Mouse (Mus musculus): ENCODE data around the gene Rbfox1.

Gene Rbfox1

GRCm38 (mm10) chr16:7149106-7149899, 1264.1 kb downstream of the Rbfox1 start:
- no peak for DNase-seq (ENCODE audit: low spot score)

DNA sequence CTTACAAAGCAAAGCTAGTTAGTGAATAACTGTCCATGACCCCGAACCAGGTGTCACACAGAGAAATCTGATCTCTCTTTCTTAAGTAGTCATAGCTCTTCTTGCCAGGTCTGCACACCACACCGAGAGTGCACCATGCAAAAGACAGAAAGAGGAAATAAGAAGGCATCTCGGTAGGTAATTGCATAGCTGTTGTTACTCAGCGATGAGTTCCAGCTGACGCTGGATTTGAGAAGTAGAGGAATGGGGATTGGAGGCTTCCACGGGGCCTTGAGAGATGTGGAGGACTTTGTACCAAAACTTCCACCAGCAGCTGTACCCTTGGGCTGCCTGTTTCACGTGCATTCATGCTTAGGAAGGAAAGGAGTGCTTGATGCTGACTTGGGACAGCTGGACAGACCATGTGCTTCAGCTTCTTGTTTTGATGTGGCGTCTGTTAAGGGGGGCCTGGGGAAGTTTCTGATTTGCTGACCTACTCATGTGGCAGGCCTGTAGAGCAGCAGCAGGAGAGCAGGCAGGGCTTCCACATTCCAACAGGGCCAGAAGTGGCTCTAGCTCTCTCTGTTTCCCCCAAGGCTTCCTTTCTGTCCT, 1265.1 kb downstream of the Rbfox1 start:
- DNase-seq (ENCODE audit: low spot score): no peak

- DNase-seq (ENCODE audit: low spot score): no peak
Measured at GRCm38 (mm10) chr16:7152401-7152800, 1267.2 kb downstream of the Rbfox1 start.

DNA sequence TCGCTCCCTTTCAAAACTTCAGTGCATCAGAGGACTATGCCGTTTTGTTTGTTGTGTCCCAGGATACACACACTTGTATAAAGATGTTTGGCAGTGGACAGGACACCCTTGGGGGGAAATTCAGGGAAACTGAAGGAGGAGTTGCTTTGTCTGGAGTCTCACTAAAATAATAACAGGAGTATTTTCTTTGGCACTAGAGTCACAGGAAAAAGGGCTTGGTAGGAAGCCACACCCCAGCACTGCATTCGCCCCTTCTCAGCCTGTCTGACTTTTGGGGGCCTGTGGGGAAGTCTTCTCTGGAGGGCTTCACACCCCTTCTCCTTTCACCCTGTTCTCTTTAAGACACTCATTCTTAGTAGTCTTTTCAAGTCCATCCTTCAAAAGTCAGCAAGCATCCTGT, 1269.5 kb downstream of the Rbfox1 start:
- no peak for DNase-seq (ENCODE audit: low spot score)

DNA sequence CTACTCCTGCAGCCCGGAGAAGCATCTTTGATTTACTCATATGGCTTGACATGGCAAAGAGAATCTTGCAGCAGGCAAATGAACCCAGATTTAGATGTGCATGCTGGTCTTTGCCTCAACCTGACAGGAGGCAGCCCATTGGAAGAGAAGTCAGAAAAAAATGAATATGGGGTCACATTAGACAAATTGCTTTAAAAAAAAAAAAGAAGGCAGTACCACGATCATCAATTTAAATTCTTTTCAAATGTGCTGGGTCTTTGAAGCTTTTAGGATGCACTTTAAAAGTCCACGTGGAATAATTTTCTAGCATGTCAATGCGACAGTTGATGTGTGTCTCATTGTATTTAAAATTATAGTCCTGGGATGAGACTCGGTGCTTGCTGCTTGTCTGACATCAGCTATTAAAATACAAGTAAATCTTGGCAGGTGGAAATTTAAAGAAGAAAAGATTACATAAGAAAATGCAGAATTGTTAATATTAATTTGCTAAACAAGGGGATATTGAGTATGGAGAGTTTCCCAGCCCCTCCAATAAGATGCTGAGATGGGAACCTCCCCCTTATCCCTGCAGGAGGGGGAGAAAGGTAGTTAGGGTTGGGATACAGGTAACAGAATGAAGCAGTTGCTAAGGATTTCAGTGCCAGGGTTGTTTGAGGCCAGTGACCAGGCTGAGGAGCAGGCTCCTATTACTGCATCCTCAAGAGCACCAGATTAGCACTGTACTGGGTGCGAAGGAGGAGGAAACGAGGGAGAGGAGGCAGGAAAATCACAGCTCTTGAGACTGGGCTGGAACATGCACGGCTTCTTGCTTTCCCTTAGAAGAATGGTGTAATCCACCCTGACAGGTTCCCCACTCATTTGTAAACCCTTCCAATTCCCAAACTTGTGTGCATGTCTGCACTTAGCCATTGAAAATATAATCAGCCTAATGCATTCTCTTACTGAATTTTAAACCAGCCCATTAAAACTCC, 1274.0 kb downstream of the Rbfox1 start:
- no peak for DNase-seq (ENCODE audit: low spot score)

- no peak for DNase-seq (ENCODE audit: low spot score)
Measured at GRCm38 (mm10) chr16:7159827-7160217, 1274.7 kb downstream of the Rbfox1 start.

DNA sequence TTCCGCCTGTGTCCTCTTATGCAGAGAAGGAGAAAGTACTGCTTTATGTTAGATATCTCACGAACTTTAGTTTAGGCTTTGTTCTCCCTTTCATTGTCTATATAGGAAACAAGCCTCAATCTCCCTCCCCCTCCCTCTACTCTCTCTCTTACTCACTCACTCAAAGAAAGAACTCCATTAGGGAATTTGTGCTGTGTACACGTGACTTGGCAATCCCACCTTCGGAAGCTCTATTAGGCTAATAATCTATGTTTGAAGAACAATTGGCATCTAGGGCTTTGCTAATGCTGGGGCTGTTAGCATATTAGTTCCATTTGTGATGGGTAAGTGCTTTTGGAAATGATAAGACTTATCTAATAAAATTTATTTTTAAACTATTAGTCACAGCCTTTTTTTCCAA, 1277.0 kb downstream of the Rbfox1 start:
- DNase-seq (ENCODE audit: low spot score): no peak

DNA sequence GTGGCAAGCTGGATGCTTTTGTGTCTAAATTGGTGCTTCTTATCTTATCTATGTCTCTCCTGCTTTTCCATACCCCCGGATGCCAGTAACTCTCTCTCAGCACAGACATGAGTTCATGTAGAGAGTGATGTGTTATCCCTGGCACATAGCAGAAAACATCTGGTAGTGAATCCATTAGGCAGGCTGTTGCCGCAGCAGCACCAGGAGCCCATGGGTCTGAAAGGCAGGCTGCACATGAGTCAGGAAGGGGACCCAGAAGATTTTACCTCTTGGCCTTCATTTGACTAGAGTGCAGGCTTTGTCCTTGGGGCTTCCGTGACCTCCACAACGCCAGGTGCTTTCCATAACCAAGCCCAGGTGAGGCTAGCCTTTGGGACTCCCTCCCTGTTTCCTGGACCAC, 1278.5 kb downstream of the Rbfox1 start:
- no peak for DNase-seq (ENCODE audit: low spot score)

DNA sequence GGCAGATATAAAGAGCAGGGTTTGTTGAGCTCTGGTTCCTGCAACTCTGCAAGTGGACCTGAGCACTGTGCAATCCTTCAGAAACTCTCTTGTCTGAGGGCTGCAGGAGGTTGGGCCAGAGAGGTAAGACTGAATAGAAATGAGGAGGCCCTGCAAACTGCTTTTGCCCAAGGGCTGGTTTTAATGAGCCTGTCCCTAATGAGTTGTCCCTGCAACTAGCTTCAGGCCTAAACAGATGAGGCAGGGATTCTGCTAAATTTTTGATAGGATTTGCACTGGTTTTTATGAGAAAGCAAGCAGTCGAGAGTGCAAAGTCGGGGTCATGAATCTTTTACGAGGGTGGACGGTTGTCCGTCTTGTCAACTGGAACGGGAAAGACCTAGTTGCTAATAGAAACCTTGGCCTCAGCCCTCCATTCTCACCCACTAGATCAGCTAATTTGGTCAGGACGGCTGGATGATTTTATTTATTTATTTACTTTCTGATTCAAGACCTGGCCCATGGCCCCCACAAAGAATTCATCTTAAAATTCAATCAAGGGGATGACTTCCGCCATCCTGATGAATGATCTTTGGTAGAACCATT, 1279.1 kb downstream of the Rbfox1 start:
- no peak for DNase-seq (ENCODE audit: low spot score)

DNA sequence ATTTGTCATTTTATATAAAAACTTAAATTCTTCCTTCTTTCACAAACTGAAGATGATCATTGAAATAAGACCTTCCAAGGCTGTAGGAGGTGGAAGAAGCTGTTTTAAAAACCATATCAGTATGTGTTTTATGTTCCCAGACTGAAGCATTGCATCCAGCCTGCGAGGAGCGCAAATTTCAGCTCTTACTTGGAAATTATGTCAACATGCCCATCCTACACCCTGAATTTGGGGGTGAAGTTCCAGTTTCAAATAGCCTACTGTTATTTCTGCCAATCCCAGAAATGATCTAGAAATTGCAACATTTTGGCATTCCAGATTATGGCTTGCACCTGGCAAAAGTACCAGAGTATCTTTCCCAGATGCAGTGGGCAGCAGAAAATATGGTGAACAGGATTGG, 1290.8 kb downstream of the Rbfox1 start:
- no peak for DNase-seq (ENCODE audit: low spot score)

- DNase-seq (ENCODE audit: low spot score): no peak
Measured at GRCm38 (mm10) chr16:7187788-7188187, 1302.6 kb downstream of the Rbfox1 start.

DNA sequence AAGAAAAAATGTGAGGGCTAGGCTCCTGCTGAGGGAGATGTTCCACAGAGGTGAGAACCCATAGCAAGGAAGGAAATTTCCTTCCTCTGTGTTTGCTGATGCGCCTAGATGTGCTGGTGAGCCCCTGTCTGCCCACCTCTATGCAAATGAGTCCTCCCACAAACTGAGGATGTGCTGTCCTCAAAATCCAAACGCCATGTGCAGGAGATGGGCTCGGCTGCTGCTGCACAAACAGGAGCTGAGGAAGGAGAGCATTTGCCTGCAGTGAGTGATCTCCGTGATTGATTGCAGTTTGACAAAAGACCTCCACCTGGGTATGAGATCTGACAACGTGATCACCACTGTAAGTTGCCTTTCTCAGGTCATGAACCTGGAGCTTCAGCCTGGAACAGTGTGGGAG, 1308.4 kb downstream of the Rbfox1 start:
- no peak for DNase-seq (ENCODE audit: low spot score)

- no peak for DNase-seq (ENCODE audit: low spot score)
Measured at GRCm38 (mm10) chr16:7197953-7198352, 1312.8 kb downstream of the Rbfox1 start.

GRCm38 (mm10) chr16:7200239-7200638, 1315.1 kb downstream of the Rbfox1 start:
- no peak for DNase-seq (ENCODE audit: low spot score)

- DNase-seq (ENCODE audit: low spot score): no peak
Measured at GRCm38 (mm10) chr16:7201816-7202215, 1316.7 kb downstream of the Rbfox1 start.

GRCm38 (mm10) chr16:7206116-7206900, 1321.2 kb downstream of the Rbfox1 start:
- no peak for DNase-seq (ENCODE audit: low spot score)

- DNase-seq (ENCODE audit: low spot score): no peak
Measured at GRCm38 (mm10) chr16:7207599-7207998, 1322.4 kb downstream of the Rbfox1 start.

DNA sequence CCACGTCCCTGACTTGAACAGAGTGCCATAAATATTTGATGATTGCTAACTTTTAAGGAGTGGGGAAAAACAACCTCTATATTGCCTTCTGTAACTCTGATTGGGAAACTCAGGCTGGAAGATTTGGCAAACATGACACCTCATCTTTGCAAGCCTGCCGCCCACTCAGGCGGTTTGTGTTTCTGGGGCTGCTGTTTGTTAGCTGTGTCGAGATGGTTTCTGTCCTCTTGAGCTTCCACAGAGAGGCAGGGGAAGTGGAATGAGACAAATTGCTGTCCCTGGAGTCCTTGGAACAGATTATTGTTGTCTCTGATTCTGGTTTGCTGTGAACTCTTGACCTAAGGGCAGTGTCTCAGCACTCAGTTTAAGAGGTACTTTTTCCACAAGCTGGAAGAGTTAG, 1327.6 kb downstream of the Rbfox1 start:
- no peak for DNase-seq (ENCODE audit: low spot score)

DNA sequence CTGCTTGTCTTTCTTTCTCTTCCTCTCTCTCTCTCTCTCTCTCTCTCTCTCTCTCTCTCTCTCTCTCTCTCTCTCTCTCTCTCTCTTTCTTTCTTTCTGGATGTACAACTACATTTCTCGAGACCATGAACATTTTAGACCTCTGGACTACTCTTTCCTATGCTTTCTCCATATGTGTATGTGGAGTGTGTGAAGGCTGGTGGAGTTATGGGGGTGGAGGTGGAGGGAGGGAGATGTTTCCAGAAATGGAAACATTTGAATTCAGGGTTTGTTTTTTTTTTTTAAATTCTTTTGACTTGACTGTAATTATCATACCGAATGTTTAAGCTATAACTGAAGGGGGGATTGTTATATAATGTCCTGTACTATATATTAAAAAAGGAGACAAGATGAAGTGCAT, 1338.1 kb downstream of the Rbfox1 start:
- no peak for DNase-seq (ENCODE audit: low spot score)

DNA sequence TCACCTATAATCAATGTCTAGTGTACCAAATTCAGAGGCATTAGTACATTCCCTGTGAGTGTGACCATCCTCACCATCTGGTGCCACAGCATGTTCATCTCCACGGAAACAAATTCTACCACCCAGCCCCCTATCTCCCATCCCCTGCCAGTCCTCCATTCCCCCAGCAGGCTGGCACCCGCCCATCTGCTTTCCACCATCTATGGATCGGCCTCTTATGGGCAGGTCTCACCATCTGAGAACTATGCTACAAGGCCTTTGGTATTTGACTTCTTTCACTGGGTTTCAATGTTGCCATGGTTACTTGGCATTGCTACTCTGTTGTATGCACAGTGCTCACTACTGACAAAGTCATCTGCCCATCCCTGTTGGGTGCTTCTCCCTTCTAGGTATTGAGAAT, 1340.8 kb downstream of the Rbfox1 start:
- no peak for DNase-seq (ENCODE audit: low spot score)

DNA sequence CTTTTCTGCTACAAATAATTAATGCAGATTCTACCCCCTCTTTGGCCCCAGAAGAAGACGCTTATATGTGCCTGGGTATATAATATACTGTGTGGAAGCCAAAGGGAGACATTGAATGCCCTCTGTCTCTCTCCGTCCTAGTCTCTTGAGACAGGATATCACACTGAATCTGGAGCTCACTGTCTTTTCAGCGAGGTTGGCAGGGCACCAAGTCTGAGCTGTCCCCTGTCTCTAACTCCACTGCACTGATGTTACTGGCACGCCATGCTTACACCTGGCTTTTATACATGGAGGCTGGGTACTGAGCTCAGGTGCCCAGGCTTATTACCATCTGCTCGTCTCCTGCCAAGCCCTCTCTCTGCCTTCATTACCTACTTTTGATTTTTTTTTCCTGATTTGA, 1343.1 kb downstream of the Rbfox1 start:
- peak; percentile 40 for DNase-seq (ENCODE audit: low spot score)

GRCm38 (mm10) chr16:7229232-7229631, 1344.1 kb downstream of the Rbfox1 start:
- DNase-seq (ENCODE audit: low spot score): no peak
